Mouse (Mus musculus): ENCODE results near the gene Pkp4. TPM values are rescaled to one million over a fixed set of nuclear protein-coding genes. Genes with fewer than 3 reads are reported as not detected.

The Pkp4 gene
- polyA plus RNA-seq, 1 experiment from 2014 or later: 30.6 TPM

DNA sequence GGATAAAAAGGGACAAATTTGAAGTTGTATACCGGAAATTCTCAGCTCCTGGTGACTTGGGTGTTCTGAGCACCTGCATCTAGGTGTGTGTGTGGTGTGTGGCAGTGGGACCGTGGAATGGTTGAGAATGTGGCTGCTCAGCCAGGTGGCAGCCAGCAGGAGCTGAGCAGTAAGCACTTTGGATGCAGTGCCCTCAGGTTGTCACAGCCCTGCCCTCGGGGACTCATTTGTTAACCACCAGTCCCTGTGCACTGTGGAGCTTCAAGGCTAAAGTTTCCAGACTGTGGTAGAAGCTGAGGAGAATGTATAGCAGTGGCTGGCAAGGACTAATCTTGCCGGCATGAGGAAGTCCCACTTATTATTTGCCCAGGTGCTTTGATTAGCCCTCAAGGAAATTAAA, 7.2 kb downstream of the Pkp4 start:
- no peak overlapping the region for H3K4me3 ChIP-seq
- no peak for ATAC-seq (ENCODE audit: insufficient number of reproducible peaks, low FRiP score)
- peaks cover 39% of the 10 kb centered on the region for H3K4me1 ChIP-seq (replicated peaks)
- H3K36me3 ChIP-seq: no peaks in the 10 kb centered on the region; the same call in 1 of the 2 replicates
- 73% methylated on average over 4 of the region's 4 CpGs for WGBS
- H3K27ac ChIP-seq (ENCODE audit: poor library complexity, severe bottlenecking): no peak overlapping the region
- no peak overlapping the region for H3K9ac ChIP-seq
- H3K9me3 ChIP-seq (replicated peaks): no peaks in the 10 kb centered on the region
- H3K4me2 ChIP-seq: no peak overlapping the region
- H3K27me3 ChIP-seq (replicated peaks): no peaks in the 10 kb centered on the region

DNA sequence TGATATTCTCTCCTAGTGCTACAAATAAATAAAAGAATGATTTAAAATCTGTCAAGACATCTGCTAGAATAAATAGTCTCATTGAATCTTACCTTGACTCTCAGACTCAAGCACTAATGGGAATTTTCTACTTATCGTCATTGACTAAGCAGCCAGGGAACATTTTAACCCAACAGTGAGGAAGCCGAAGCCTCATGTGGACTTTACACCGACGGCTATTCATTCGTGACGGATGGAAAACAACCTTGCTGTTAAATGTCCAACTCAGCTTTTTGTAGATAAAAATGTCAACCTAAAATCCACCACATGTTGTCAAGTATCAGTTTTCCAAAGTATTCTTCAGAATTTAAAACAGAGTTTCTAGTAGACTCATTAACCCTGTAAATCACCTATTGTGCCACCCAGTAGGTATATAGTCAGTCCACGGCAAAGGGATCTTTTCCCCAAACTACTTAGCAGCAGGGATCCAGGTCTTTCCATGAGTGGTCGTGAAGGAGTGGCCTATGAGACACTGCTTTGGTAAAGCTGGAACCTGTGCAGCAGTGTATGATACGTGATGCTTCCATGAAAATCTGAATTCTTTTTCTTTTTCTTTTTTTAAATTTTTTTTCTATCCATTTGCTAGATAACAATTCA, 9.0 kb downstream of the Pkp4 start:
- no peak for ATAC-seq (ENCODE audit: insufficient number of reproducible peaks, low FRiP score)
- Histone ChIP-seq H3K4me1 (replicated peaks) (peaks cover 41% of the 10 kb centered on the region), H3K9me3 (replicated peaks) (no peaks in the 10 kb centered on the region), H3K27ac (ENCODE audit: poor library complexity, severe bottlenecking) (no peak overlapping the region), H3K4me2 (no peak overlapping the region), H3K4me3 (no peak overlapping the region), H3K27me3 (replicated peaks) (no peaks in the 10 kb centered on the region), H3K9ac (no peak overlapping the region), H3K36me3 (no peaks in the 10 kb centered on the region; the same call in none of the 2 replicates)
- 50% methylated on average over 9 of the region's 9 CpGs for WGBS

DNA sequence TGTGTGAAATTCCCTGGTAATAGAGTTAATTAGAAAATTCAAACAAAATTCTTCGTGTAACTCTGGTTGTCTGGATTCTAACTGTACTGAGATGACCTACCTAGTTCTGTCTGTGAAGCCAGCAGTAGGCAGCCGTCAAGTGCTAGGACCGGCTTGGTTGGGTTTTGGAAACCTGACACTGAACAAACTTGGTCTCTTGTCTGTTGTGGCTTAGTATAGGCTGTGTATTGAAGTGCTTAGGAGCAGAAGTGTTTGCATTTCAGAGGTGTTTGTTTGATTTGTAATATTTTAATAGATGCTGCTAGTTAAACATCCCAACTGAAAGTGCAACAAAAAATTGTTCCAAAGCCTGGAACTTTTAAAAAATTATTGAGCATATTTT, 9.5 kb downstream of the Pkp4 start:
- H3K4me1 ChIP-seq (replicated peaks): peaks cover 41% of the 10 kb centered on the region
- no peak overlapping the region for H3K4me2 ChIP-seq
- WGBS: 74% methylated on average over 3 of the region's 3 CpGs
- no peaks in the 10 kb centered on the region for H3K27me3 ChIP-seq (replicated peaks)
- no peaks in the 10 kb centered on the region for H3K9me3 ChIP-seq (replicated peaks)
- no peak overlapping the region for H3K27ac ChIP-seq (ENCODE audit: poor library complexity, severe bottlenecking)
- H3K4me3 ChIP-seq: no peak overlapping the region
- ATAC-seq (ENCODE audit: insufficient number of reproducible peaks, low FRiP score): no peak
- no peak overlapping the region for H3K9ac ChIP-seq
- H3K36me3 ChIP-seq: no peaks in the 10 kb centered on the region; the same call in none of the 2 replicates

DNA sequence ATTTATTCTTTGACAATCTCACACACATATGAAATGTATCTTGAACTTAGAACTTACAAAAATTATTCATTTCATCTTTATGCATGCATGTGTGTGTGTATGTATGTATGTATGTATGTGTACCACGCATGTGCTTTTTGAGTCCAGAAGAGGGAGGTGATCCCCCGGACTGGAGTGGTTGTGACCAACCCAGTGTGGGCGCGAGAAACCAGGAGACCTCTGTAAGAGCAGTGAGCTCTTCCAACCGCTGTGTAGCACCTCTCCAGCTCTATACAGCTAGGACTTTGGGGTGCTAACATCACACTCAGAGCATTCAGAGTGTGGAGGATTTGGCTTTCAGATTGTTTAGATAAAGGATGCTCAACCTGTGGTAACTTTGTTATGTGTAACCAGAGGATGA, 9.9 kb downstream of the Pkp4 start:
- Histone ChIP-seq H3K4me3 (no peak overlapping the region), H3K4me2 (no peak overlapping the region), H3K27ac (ENCODE audit: poor library complexity, severe bottlenecking) (no peak overlapping the region), H3K36me3 (no peaks in the 10 kb centered on the region; the same call in none of the 2 replicates), H3K9me3 (replicated peaks) (no peaks in the 10 kb centered on the region), H3K9ac (no peak overlapping the region), H3K4me1 (replicated peaks) (peaks cover 41% of the 10 kb centered on the region), H3K27me3 (replicated peaks) (no peaks in the 10 kb centered on the region)
- no peak for ATAC-seq (ENCODE audit: insufficient number of reproducible peaks, low FRiP score)
- WGBS: 90% methylated on average over 5 of the region's 5 CpGs

DNA sequence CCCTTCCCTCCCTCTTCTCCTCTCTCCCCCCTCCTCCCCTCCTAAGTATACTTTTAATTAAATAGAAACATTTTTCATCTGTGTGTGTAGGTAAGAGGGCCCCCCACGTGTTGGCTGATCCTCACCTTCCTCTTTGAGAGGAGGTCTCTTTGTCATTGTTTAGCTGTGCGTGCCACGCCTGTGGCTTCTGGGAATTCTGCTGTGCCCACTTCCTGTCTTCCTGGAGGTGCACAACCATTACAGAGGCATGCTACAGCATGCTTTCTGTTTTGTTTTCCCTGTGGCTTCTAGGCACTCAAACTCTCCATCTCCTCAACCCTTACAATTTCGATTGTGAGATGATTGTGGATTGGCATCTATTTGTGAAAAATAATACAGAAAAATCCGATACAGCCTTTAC, 10.9 kb downstream of the Pkp4 start:
- H3K27ac ChIP-seq (ENCODE audit: poor library complexity, severe bottlenecking): no peak overlapping the region
- H3K4me3 ChIP-seq: no peak overlapping the region
- no peak overlapping the region for H3K9ac ChIP-seq
- no peaks in the 10 kb centered on the region for H3K9me3 ChIP-seq (replicated peaks)
- no peak overlapping the region for H3K4me2 ChIP-seq
- no peaks in the 10 kb centered on the region for H3K27me3 ChIP-seq (replicated peaks)
- ATAC-seq (ENCODE audit: insufficient number of reproducible peaks, low FRiP score): no peak
- no peaks in the 10 kb centered on the region; the same call in none of the 2 replicates for H3K36me3 ChIP-seq
- WGBS: 79% methylated on average over 5 of the region's 5 CpGs
- H3K4me1 ChIP-seq (replicated peaks): peaks cover 41% of the 10 kb centered on the region

DNA sequence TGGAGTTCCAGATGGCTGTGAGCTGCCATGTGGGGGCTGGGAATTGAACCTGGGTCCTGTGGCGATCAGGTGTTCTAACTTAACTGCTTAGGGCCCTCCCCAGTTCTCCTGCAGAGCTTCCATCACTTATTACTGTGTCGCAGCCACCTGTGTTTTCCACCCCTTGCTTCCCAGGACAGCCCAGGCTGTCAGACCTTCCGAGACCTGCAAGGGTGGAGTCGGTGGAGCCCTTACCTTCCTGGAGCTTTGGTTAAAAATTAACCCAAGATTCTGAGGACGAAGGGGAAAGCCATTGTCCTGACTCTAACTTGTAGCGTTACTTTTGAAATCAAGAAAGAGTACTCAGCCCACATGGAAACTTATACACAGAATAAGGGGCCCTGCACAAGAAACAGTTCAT, 15.3 kb downstream of the Pkp4 start:
- Histone ChIP-seq H3K4me3 (no peak overlapping the region), H3K27ac (ENCODE audit: poor library complexity, severe bottlenecking) (no peak overlapping the region), H3K36me3 (no peaks in the 10 kb centered on the region; the same call in none of the 2 replicates), H3K4me2 (no peak overlapping the region), H3K9me3 (replicated peaks) (no peaks in the 10 kb centered on the region), H3K27me3 (replicated peaks) (no peaks in the 10 kb centered on the region), H3K9ac (no peak overlapping the region), H3K4me1 (replicated peaks) (peaks cover 50% of the 10 kb centered on the region)
- WGBS: 91% methylated on average over 6 of the region's 6 CpGs
- ATAC-seq (ENCODE audit: insufficient number of reproducible peaks, low FRiP score): no peak

DNA sequence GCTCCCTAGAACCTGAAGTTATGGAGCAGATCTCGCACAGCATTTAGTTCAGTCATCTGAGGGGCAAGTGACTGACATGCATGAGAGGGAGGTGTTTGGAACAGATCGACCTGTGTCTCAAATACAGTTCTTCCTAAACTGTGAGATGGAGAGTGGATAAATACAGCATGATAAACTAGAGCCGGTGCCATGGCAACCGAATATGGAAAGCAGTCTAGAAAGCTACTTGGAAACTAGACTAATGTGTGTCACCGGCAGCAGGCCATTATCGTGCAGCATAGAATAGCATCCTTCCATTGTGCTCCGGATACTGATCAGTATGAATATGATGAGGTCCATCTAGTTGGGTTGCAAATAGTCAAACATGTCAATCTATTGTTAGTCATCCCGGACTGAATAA, 17.5 kb downstream of the Pkp4 start:
- H3K36me3 ChIP-seq: no peaks in the 10 kb centered on the region; the same call in 1 of the 2 replicates
- WGBS: 87% methylated on average over 8 of the region's 8 CpGs
- no peak for ATAC-seq (ENCODE audit: insufficient number of reproducible peaks, low FRiP score)
- H3K27ac ChIP-seq (ENCODE audit: poor library complexity, severe bottlenecking): no peak overlapping the region
- H3K9ac ChIP-seq: no peak overlapping the region
- H3K4me3 ChIP-seq: no peak overlapping the region
- no peak overlapping the region for H3K4me2 ChIP-seq
- H3K27me3 ChIP-seq (replicated peaks): no peaks in the 10 kb centered on the region
- H3K9me3 ChIP-seq (replicated peaks): no peaks in the 10 kb centered on the region
- H3K4me1 ChIP-seq (replicated peaks): peaks cover 35% of the 10 kb centered on the region

DNA sequence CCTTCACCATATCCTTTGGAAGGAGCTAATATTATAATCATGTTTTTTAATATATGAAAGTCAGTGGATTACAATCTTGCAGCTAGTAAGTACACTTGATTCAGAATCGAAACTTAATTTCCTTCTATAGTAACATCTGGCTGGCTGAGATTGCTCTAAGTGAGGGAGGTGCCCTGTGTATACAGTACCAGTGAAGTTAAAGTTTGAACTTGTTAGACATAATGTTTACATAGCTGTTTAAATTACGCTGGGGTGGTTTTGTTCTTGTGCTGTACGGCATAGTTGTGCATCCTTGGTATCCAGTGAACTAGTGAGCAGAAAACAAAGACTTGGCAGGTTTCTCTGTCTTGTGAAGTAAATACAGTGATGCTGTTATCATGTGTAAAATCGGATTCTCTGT, 18.3 kb downstream of the Pkp4 start:
- no peaks in the 10 kb centered on the region for H3K36me3 ChIP-seq
- 70% methylated on average over 4 of the region's 4 CpGs for WGBS
- H3K9ac ChIP-seq: no peak overlapping the region
- H3K4me1 ChIP-seq (replicated peaks): peaks cover 31% of the 10 kb centered on the region
- no peak for ATAC-seq (ENCODE audit: insufficient number of reproducible peaks, low FRiP score)
- no peaks in the 10 kb centered on the region for H3K9me3 ChIP-seq (replicated peaks)
- no peaks in the 10 kb centered on the region for H3K27me3 ChIP-seq (replicated peaks)
- no peak overlapping the region for H3K4me2 ChIP-seq
- no peak overlapping the region for H3K4me3 ChIP-seq
- H3K27ac ChIP-seq (ENCODE audit: poor library complexity, severe bottlenecking): no peak overlapping the region

DNA sequence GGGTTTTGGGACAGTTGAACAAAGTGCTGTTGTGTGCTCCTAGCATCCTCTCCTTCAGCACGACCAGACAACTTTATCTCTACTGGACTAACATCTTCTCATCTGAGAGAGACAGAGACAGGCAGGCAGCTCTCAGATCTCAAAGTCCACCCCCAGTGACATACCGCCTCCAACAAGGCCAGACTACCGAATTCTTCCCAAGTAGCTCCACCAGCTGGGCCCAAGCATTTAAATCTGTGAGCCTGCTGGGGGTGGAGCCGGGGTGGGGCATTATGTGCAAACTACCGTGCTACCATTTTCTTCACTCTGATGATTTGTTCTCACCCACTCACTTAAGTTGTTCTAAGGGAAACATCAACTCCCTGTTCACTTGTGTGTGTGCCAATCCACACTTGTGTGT, 18.8 kb downstream of the Pkp4 start:
- H3K9me3 ChIP-seq (replicated peaks): no peaks in the 10 kb centered on the region
- H3K36me3 ChIP-seq: no peaks in the 10 kb centered on the region
- no peak for ATAC-seq (ENCODE audit: insufficient number of reproducible peaks, low FRiP score)
- no peaks in the 10 kb centered on the region for H3K27me3 ChIP-seq (replicated peaks)
- H3K4me3 ChIP-seq: no peak overlapping the region
- WGBS: 47% methylated on average over 5 of the region's 5 CpGs
- H3K9ac ChIP-seq: no peak overlapping the region
- H3K4me1 ChIP-seq (replicated peaks): peaks cover 28% of the 10 kb centered on the region
- no peak overlapping the region for H3K27ac ChIP-seq (ENCODE audit: poor library complexity, severe bottlenecking)
- H3K4me2 ChIP-seq: no peak overlapping the region

DNA sequence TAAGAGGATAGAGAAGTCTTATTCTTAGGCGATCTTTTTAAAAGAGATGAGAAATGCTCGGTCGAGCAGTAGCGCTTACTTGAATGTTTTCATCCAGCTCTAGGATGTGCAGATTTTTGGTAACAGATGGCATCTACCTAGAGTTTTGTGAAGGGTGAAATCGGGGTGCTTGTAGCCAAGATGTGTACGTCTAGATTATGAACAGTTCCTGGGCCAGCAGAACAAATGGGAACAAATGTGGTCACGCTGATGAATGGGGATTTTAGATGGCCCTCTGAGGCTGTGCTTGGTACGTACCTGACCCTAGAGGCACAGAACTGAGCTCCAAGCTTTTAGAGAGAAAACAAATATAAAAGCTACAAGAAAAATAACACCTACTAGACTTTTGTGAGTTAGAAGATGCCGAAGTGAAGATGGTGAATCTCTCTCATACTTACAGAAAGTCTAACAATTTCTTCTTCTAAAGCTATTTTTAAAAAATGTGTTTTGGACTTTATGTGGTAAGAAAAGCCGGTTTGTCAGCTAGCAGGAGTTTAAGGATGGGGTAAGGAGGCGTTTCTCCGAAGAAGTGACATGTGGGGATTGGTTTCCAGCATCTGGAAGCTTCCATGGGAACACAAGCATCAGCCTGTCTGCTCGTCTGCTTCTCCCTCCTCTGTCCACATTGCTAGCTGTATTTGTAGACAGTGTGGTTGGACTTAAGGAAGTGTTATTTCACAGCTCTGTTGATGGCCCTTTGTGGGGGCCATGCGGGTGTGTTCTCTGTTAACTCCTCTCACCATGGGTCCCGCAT, 20.9 kb downstream of the Pkp4 start:
- no peak overlapping the region for H3K4me3 ChIP-seq
- 86% methylated on average over 15 of the region's 15 CpGs for WGBS

DNA sequence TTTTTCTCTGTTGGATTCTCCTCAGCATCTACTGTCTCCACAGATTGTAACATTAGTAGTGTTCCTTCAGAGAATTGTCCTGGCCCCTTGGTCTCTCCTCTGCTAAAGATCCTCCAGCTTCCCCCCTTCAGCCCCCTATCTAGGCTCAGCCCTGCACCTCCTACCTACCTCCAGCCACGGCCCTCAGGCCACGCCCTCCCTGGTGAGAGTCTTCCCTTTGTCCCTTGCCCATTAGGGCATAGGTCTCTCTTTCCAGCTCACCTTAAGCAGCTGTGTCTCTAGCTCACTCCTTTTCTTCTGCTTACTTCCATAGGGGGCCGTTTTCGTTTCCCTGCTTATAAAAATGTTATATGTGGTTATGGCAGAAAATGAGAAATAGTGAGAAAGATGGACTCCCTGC, 22.9 kb downstream of the Pkp4 start:
- Histone ChIP-seq H3K4me2 (no peak overlapping the region), H3K4me1 (replicated peaks) (peaks cover 28% of the 10 kb centered on the region), H3K27ac (ENCODE audit: poor library complexity, severe bottlenecking) (no peak overlapping the region), H3K9ac (no peak overlapping the region), H3K36me3 (peaks cover 17% of the 10 kb centered on the region), H3K9me3 (replicated peaks) (no peaks in the 10 kb centered on the region), H3K4me3 (no peak overlapping the region), H3K27me3 (replicated peaks) (no peaks in the 10 kb centered on the region)
- ATAC-seq (ENCODE audit: insufficient number of reproducible peaks, low FRiP score): no peak
- WGBS: 75% methylated on average over 4 of the region's 4 CpGs

More for the DNA sequence above, 20.9 kb downstream of the Pkp4 start:
- Histone ChIP-seq H3K27ac (ENCODE audit: poor library complexity, severe bottlenecking) (no peak overlapping the region), H3K9ac (no peak overlapping the region), H3K4me1 (replicated peaks) (peaks cover 33% of the 10 kb centered on the region), H3K27me3 (replicated peaks) (no peaks in the 10 kb centered on the region), H3K9me3 (replicated peaks) (no peaks in the 10 kb centered on the region), H3K4me2 (no peak overlapping the region), H3K36me3 (no peaks in the 10 kb centered on the region)
- ATAC-seq (ENCODE audit: insufficient number of reproducible peaks, low FRiP score): no peak
